Mouse (Mus musculus) G1E-ER4 (cell line): ENCODE measurements around the gene Ces2g. TPM values are rescaled to one million over a fixed set of nuclear protein-coding genes. Genes with fewer than 3 reads are reported as not detected.

Experiments used
- GATA1 ChIP-seq: IDR thresholded peaks from one replicate; pipeline ENCODE4 v1.8.0; 2012; ENCODE audit warnings: low read length, inconsistent platforms
- polyA plus RNA-seq: library from polyadenylated mRNA; stranded (reverse); fragments of >175 nt; gene quantifications from 2 replicates; pipeline ENCODE4 v1.2.3, GENCODE M21; 2012

The Ces2g gene
- 3.7 and 6.9 TPM in 2 replicates for polyA plus RNA-seq

GRCm38 (mm10) chr8:104961537-104961961 lies at the start of gene Ces2g:
Gene Ces2g (plus strand): TSS chr8:104961718.
- TF ChIP-seq GATA1: no peak

GRCm38 (mm10) chr8:104925972-104926596 lies 35.4 kb upstream of the Ces2g start, which contains the start of gene Ces2e:
Gene Ces2e (plus strand): TSS chr8:104926260.
- no peak for TF ChIP-seq GATA1

GRCm38 (mm10) chr8:104927301-104927700 lies 34.2 kb upstream of the Ces2g start:
- TF ChIP-seq GATA1: no peak

- TF ChIP-seq GATA1: no peak
These were observed 16.9 kb upstream of the Ces2g start for GRCm38 (mm10) chr8:104944665-104945064.

GRCm38 (mm10) chr8:104947056-104947455 lies 14.5 kb upstream of the Ces2g start, which contains the start of gene Ces2f:
Gene Ces2f (plus strand): TSS chr8:104947356.
- TF ChIP-seq GATA1: no peak

- no peak for TF ChIP-seq GATA1
These were observed 12.5 kb upstream of the Ces2g start for GRCm38 (mm10) chr8:104949031-104949430.

GRCm38 (mm10) chr8:104962229-104962901 lies 847 bp downstream of the Ces2g start:
- peak; percentile 81 for TF ChIP-seq GATA1

- no peak for TF ChIP-seq GATA1
These were observed 1.9 kb downstream of the Ces2g start for GRCm38 (mm10) chr8:104963375-104963894.

- TF ChIP-seq GATA1: no peak
These were observed 22.6 kb downstream of the Ces2g start for GRCm38 (mm10) chr8:104984126-104984525.

- TF ChIP-seq GATA1: no peak
These were observed 23.4 kb downstream of the Ces2g start for GRCm38 (mm10) chr8:104984942-104985341.

- TF ChIP-seq GATA1: no peak
These were observed 36.7 kb downstream of the Ces2g start for GRCm38 (mm10) chr8:104998191-104998590.

- no peak for TF ChIP-seq GATA1
These were observed 37.7 kb downstream of the Ces2g start for GRCm38 (mm10) chr8:104999183-104999582.

- no peak for TF ChIP-seq GATA1
These were observed 39.1 kb downstream of the Ces2g start, which contains the start of gene Ces2h for GRCm38 (mm10) chr8:105000586-105000985. Gene Ces2h (plus strand): TSS chr8:105000853.

GRCm38 (mm10) chr8:105010000-105010399 lies 48.5 kb downstream of the Ces2g start:
- TF ChIP-seq GATA1: no peak

- no peak for TF ChIP-seq GATA1
These were observed 49.6 kb downstream of the Ces2g start for GRCm38 (mm10) chr8:105011136-105011535.

GRCm38 (mm10) chr8:105014391-105014790 lies 52.9 kb downstream of the Ces2g start:
- TF ChIP-seq GATA1: no peak

Other genes with a start within 250 kb of the Ces2g start
- not detected in 2 replicates for gene Ces2a, start 227.7 kb upstream of the Ces2g start, polyA plus RNA-seq
- not detected in 2 replicates for gene Ces2b, start 130.1 kb upstream of the Ces2g start, polyA plus RNA-seq
- not detected in 2 replicates for gene Ces2c, start 114.7 kb upstream of the Ces2g start, polyA plus RNA-seq
- not detected in 2 replicates for gene Ces2e, start 35.5 kb upstream of the Ces2g start, polyA plus RNA-seq
- not detected in 2 replicates for gene Ces2f, start 14.4 kb upstream of the Ces2g start, polyA plus RNA-seq
- gene Ces2h, start 39.1 kb downstream of the Ces2g start, polyA plus RNA-seq: not detected in 2 replicates
- gene Ces3a, start 86.9 kb downstream of the Ces2g start, polyA plus RNA-seq: not detected in 2 replicates
- not detected in 2 replicates for gene Ces3b, start 122.0 kb downstream of the Ces2g start, polyA plus RNA-seq
- not detected in 2 replicates for gene Ces4a, start 170.1 kb downstream of the Ces2g start, polyA plus RNA-seq
- gene Cbfb, start 209.0 kb downstream of the Ces2g start, polyA plus RNA-seq: 23.6 and 33.1 TPM in 2 replicates